Mouse (Mus musculus) brain, embryonic 14.5 days (tissue): ENCODE data around the gene Med13l.

Source experiments
- CTCF ChIP-seq: fragments of 200-500 bp; IDR thresholded peaks from 2 replicates; pipeline ENCODE4 v1.5.1; 2012; ENCODE audit warnings: inconsistent platforms, mild to moderate bottlenecking, moderate library complexity, borderline replicate concordance; ENCODE audit not compliant: insufficient read depth, insufficient read length; ENCODE audit errors: extremely low read depth
- POLR2A ChIP-seq: fragments of 200-500 bp; IDR thresholded peaks from 2 replicates; pipeline ENCODE4 v1.6.1; 2012; ENCODE audit warnings: mild to moderate bottlenecking, inconsistent platforms, borderline replicate concordance; ENCODE audit not compliant: poor library complexity, insufficient read depth, insufficient read length, severe bottlenecking; ENCODE audit errors: extremely low read depth

GRCm38 (mm10) chr5:118814052-118814451 lies 253.6 kb downstream of the Med13l start:
- no peak for TF ChIP-seq POLR2A
- peak; percentile 51; the same call in 1 of the 2 replicates for TF ChIP-seq CTCF
